ENCODE assay signal across 20 mouse cellular contexts in the genomic region with DNA sequence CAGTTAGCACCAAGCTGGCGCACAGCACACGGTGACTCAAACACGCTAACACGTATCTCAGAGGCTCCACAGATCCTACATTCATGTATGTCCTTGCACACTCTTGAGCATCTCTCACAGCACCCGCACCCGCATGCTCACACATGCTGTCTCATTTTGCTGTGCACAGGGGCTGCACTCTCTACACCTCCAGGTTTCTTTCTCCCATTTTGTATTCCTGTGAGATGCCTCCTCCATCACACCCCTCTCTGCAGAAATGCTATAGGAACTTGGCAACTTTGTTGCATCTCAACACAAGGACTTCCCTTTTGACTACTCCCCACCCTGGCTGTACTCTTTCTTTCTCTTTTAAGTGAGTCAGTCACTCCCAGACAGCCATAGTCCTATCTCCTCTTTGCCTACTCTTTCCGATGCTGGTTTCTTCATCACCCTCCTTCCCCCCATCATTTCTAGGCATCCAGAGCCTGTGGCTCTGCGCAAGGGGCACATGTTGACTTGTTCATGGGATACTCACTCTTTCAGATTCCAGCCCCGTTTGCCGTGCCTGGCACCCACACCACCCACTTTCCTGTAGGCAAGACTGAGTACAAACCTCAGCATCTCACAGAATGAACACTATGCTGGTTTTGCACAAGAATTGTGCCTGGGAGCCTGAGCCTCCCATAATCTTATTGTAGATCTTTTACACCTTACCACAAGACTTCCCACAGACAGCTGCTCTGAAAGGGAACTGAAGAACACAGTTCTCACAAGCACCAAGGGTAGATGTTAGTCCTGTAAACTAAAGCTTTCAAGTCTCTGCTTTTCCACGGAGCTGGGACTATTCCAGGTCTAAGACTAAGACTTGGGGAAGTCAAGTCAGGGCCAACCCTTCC. TPM values are rescaled to one million over a fixed set of nuclear protein-coding genes. Genes with fewer than 3 reads are reported as not detected.
DNase-seq lines count a peak whose midpoint lies in the region; ATAC-seq lines count a peak whose summit lies in the region.
"Had no signal": no experiment of that assay in that cellular context is flagged by ENCODE, and none has a peak within 500 bp of the region (broad histone marks: within the 10 kb centered on the region; RNA-seq: fewer than 3 reads in every experiment).

No protein-coding gene starts in this region.

- peak; percentile 22 to 47 for DNase-seq in left cerebral cortex, adult 18-20 months (ENCODE audit: low spot score in 2 of 2)
- no peak for DNase-seq in left cerebral cortex, postnatal 10 days (ENCODE audit: extremely low spot score in 1 of 2, low spot score in 2 of 2)
- DNase-seq in 416B (ENCODE audit: low read depth) = peak; percentile 40
- DNase-seq in left cerebral cortex, postnatal 36 days (ENCODE audit: low spot score in 2 of 2) = peak; percentile 38 to 61
- DNase-seq in heart, postnatal 36 days = no peak
- DNase-seq in urinary bladder, adult 18-20 months (ENCODE audit: low spot score in 2 of 2) = no peak
- DNase-seq in heart, adult 9 months (ENCODE audit: low spot score in 2 of 2) = no peak
- DNase-seq: B cell, adult 2 months; cerebellum, adult 2 months; heart, adult 11 months; heart, postnatal 14 days; layer of hippocampus, adult 9-11 months had no signal

- intact Hi-C loops in left cerebral cortex, postnatal 10 days (cut with DNase I) = no loop called here
- intact Hi-C loops in left cerebral cortex, postnatal 36 days (cut with DNase I) = no loop called here
- intact Hi-C loops in heart, postnatal 36 days (cut with DNase I) = no loop called here

- peak; percentile 68 for ATAC-seq in activated CD4-positive, CD25-positive, alpha-beta regulatory T cell, adult 4 months
- ATAC-seq: hindbrain, postnatal 0 days; midbrain, embryonic 16.5 days had no signal

RNA-seq across cellular contexts. Expression of a gene that starts 0.6 kb away (rescaled TPM):
- total RNA-seq in left cerebral cortex, adult 18-20 months (2021) = 1 to 10 TPM; 1.1 to 2.2 TPM
- not detected for total RNA-seq in left cerebral cortex, postnatal 10 days (2021)
- polyA plus RNA-seq in activated CD4-positive, CD25-positive, alpha-beta regulatory T cell, adult 4 months (2017; shearing (Covaris generic)) = 100 to 1,000 TPM in 1 of 2 experiments, 10 to 100 TPM in 1; 84.3 to 121 TPM
- total RNA-seq in left cerebral cortex, postnatal 36 days (2021) = 1 to 10 TPM; 2.1 TPM
- total RNA-seq in heart, postnatal 36 days (2021) = under 1 TPM; 0.38 to 0.61 TPM
- total RNA-seq: hindbrain, postnatal 0 days had no signal
- polyA plus RNA-seq: erythroblast, embryonic 14.5 days; hindbrain, postnatal 0 days; limb, embryonic 13.5 days; midbrain, embryonic 16.5 days had no signal

RNA-seq across cellular contexts. Expression of a gene that starts 24.8 kb away (rescaled TPM):
- not detected for total RNA-seq in left cerebral cortex, adult 18-20 months (2021)
- total RNA-seq in left cerebral cortex, postnatal 10 days (2021) = not detected
- not detected for polyA plus RNA-seq in activated CD4-positive, CD25-positive, alpha-beta regulatory T cell, adult 4 months (2017; shearing (Covaris generic))
- total RNA-seq in left cerebral cortex, postnatal 36 days (2021) = not detected
- total RNA-seq in heart, postnatal 36 days (2021) = not detected
- total RNA-seq: heart, postnatal 14 days; hindbrain, postnatal 0 days had no signal
- polyA plus RNA-seq: brain, embryonic 14.5 days; cerebellum, adult 2 months; erythroblast, embryonic 14.5 days; hindbrain, postnatal 0 days; limb, embryonic 13.5 days; midbrain, embryonic 16.5 days; neural tube, embryonic 12.5 days had no signal

RNA-seq across cellular contexts. Expression of a gene that starts 42.4 kb away (rescaled TPM):
- not detected for total RNA-seq in left cerebral cortex, adult 18-20 months (2021)
- total RNA-seq in left cerebral cortex, postnatal 10 days (2021) = not detected
- polyA plus RNA-seq in activated CD4-positive, CD25-positive, alpha-beta regulatory T cell, adult 4 months (2017; shearing (Covaris generic)) = not detected
- not detected for total RNA-seq in left cerebral cortex, postnatal 36 days (2021)
- not detected for total RNA-seq in heart, postnatal 36 days (2021)
- total RNA-seq: heart, postnatal 14 days; hindbrain, postnatal 0 days had no signal
- polyA plus RNA-seq: brain, embryonic 14.5 days; cerebellum, adult 2 months; erythroblast, embryonic 14.5 days; hindbrain, postnatal 0 days; midbrain, embryonic 16.5 days; neural tube, embryonic 12.5 days; stomach, embryonic 14.5 days had no signal

RNA-seq across cellular contexts. Expression of a gene that starts 47.5 kb away (rescaled TPM):
- 100 to 1,000 TPM; 117 to 135 TPM for total RNA-seq in left cerebral cortex, adult 18-20 months (2021)
- total RNA-seq in left cerebral cortex, postnatal 10 days (2021) = 100 to 1,000 TPM; 112 to 119 TPM
- 10 to 100 TPM; 57.0 to 62.6 TPM for polyA plus RNA-seq in activated CD4-positive, CD25-positive, alpha-beta regulatory T cell, adult 4 months (2017; shearing (Covaris generic))
- 100 to 1,000 TPM; 113 to 115 TPM for total RNA-seq in left cerebral cortex, postnatal 36 days (2021)
- 10 to 100 TPM; 57.9 to 64.8 TPM for total RNA-seq in heart, postnatal 36 days (2021)

Comparison
In these comparisons a context has a peak if more than half of its experiments do, and no peak if none do; other contexts are left out.
1. DNase-seq: peak in left cerebral cortex, adult 18-20 months (2 of 2), 416B (single experiment) and left cerebral cortex, postnatal 36 days (2 of 2); none in left cerebral cortex, postnatal 10 days (0 of 2), heart, postnatal 36 days (0 of 2), urinary bladder, adult 18-20 months (0 of 2) and heart, adult 9 months (0 of 2).